Mouse (Mus musculus) 416B (cell line): ENCODE results near the gene Fam178b.
"Not testable (repeated sequence)": the region's sequence is repeated elsewhere in the genome, so short reads cannot be mapped to it uniquely, and the experiment has no call there.

ENCODE experiments used
- DNase-seq: peaks from one replicate; pipeline ENCODE4 v3.0.0; 2011; ENCODE audit warnings: low read depth

Fam178b gene

GRCm38 (mm10) chr1:36546888-36547471 is 136.0 kb downstream of the Fam178b start, which contains the start of gene Ankrd39:
TSS of gene Ankrd39 (minus strand) at chr1:36547445.
- DNase-seq, result peak; percentile 99

GRCm38 (mm10) chr1:36545845-36546600 is 137.0 kb downstream of the Fam178b start:
- DNase-seq, result peak; percentile 57

- peak; percentile 39 for DNase-seq
These were observed 137.6 kb downstream of the Fam178b start for GRCm38 (mm10) chr1:36545382-36545781.

- DNase-seq, result no peak
These were observed 140.1 kb downstream of the Fam178b start for GRCm38 (mm10) chr1:36542925-36543324.

- no peak for DNase-seq
These were observed 141.1 kb downstream of the Fam178b start for GRCm38 (mm10) chr1:36541844-36542243.

GRCm38 (mm10) chr1:36540807-36541206 is 142.2 kb downstream of the Fam178b start:
- no peak for DNase-seq

GRCm38 (mm10) chr1:36540132-36540531 is 142.9 kb downstream of the Fam178b start:
- DNase-seq, result no peak

- DNase-seq, result no peak
These were observed 143.8 kb downstream of the Fam178b start, which contains the start of gene Gm42417 for GRCm38 (mm10) chr1:36539186-36539585. TSS of gene Gm42417 (minus strand) at chr1:36539429.

- DNase-seq, result no peak
These were observed 144.3 kb downstream of the Fam178b start for GRCm38 (mm10) chr1:36538727-36539126.

GRCm38 (mm10) chr1:36536783-36537182 is 146.2 kb downstream of the Fam178b start, which contains the start of gene Ankrd23:
TSS of gene Ankrd23 (minus strand) at chr1:36536883.
- DNase-seq, result not testable (repeated sequence)

GRCm38 (mm10) chr1:36536397-36536728 is 146.6 kb downstream of the Fam178b start:
- DNase-seq, result no peak

GRCm38 (mm10) chr1:36535477-36536396 is 147.2 kb downstream of the Fam178b start:
- no peak for DNase-seq

GRCm38 (mm10) chr1:36534595-36535058 is 148.4 kb downstream of the Fam178b start:
- peak; percentile 27 for DNase-seq

GRCm38 (mm10) chr1:36533546-36533945 is 149.4 kb downstream of the Fam178b start:
- no peak for DNase-seq

GRCm38 (mm10) chr1:36531461-36531860 is 151.5 kb downstream of the Fam178b start:
- DNase-seq, result no peak

GRCm38 (mm10) chr1:36530962-36531361 is 152.0 kb downstream of the Fam178b start:
- DNase-seq, result no peak

GRCm38 (mm10) chr1:36530485-36530884 is 152.5 kb downstream of the Fam178b start:
- DNase-seq, result no peak

GRCm38 (mm10) chr1:36529875-36530274 is 153.1 kb downstream of the Fam178b start:
- no peak for DNase-seq

- no peak for DNase-seq
These were observed 153.7 kb downstream of the Fam178b start for GRCm38 (mm10) chr1:36529274-36529673.

GRCm38 (mm10) chr1:36528351-36528750 is 154.6 kb downstream of the Fam178b start:
- peak; percentile 48 for DNase-seq

- DNase-seq, result no peak
These were observed 156.1 kb downstream of the Fam178b start for GRCm38 (mm10) chr1:36526903-36527302.

- DNase-seq, result no peak
These were observed 157.2 kb downstream of the Fam178b start for GRCm38 (mm10) chr1:36525774-36526173.
